ENCODE assay signal across 8 mouse cellular contexts in the genomic region with DNA sequence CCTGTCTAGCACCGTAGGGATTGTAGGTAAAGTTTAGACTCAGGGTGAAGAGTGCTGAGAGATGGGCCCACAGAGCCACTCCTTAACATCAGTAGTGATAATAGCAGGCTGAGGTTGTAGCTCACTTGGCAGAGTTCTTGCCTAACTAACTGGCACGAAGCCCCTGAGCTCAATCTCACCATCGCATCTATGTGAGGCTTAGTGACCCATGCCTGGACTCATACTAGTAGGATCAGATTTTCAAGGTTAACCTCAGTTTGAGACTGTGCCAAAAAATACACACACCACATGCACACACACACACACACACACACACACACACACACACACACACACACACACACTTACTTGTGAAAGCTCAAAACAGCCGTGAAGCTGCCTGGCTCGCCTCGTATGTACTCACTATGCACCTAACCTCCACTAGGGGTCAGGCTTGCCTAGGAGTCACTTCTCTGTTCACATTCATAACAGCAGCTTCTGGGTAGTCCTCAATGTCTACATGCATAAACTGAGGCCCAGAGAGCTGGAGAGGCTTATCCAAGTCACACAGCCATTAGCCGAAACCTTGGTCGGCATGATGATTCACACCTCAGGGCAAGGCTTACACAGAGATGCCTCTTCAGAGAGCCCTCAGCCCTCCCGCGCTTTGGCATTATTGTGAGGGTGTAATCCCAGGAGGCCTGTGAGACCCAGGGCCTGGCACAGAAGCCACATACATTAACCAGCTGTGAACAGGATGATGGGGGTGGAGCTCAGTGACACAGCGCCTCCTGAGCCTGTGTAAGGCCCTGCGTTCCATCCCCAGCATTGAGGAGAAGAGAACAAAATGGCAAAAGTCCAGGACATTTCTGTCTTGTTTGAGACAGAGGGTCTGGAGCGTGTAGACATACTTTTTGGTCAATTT. TPM values are rescaled to one million over a fixed set of nuclear protein-coding genes. Genes with fewer than 3 reads are reported as not detected.
DNase-seq lines count a peak whose midpoint lies in the region; ATAC-seq and TF ChIP-seq lines count a peak whose summit lies in the region.

No protein-coding gene starts in this region.

- TF ChIP-seq CTCF in C2C12 (IDR thresholded peaks at IDR 0.05; ENCODE audit: control insufficient read depth, insufficient read depth, insufficient read length), result peak; percentile 76
- peak; percentile 93 for TF ChIP-seq CTCF in liver, embryonic 14.5 days (IDR thresholded peaks at IDR 0.05; ENCODE audit: low read depth)

- no peak for TF ChIP-seq EP300 in liver, embryonic 14.5 days (IDR thresholded peaks at IDR 0.05; ENCODE audit: low read depth)

- no peak overlapping the region for H3K27ac ChIP-seq in liver, embryonic 14.5 days

- H3K4me2 ChIP-seq in liver, embryonic 14.5 days (ENCODE audit: low read depth), result no peak overlapping the region

- no peak overlapping the region for H3ac ChIP-seq in C2C12 (ENCODE audit: control insufficient read depth, insufficient read length, low read depth)

- H3K36me3 ChIP-seq in C2C12 (ENCODE audit: control insufficient read depth, insufficient read depth), result no peaks in the 10 kb centered on the region
- no peaks in the 10 kb centered on the region for H3K36me3 ChIP-seq in liver, embryonic 14.5 days (replicated peaks; ENCODE audit: control insufficient read depth, insufficient read depth, low read depth)

- H3K9ac ChIP-seq in liver, embryonic 14.5 days (replicated peaks), result no peak overlapping the region

- H3K4me1 ChIP-seq in liver, embryonic 14.5 days (replicated peaks; ENCODE audit: control insufficient read depth in 2 of 2, insufficient read depth in 2 of 2, low read length in 1 of 2), result peaks cover 3 to 20% of the 10 kb centered on the region in 2 experiments; a peak in 2 of 4 replicates

- no peaks in the 10 kb centered on the region for H3K9me3 ChIP-seq in liver, embryonic 14.5 days (ENCODE audit: control insufficient read depth, low read length)

- H3K4me3 ChIP-seq in C2C12 (ENCODE audit: insufficient read depth, poor library complexity, severe bottlenecking), result no peak overlapping the region
- no peak overlapping the region for H3K4me3 ChIP-seq in liver, embryonic 14.5 days (ENCODE audit: insufficient read depth in 1 of 2, low read depth in 2 of 2, low read length in 2 of 2)

- DNase-seq in 3134 (ENCODE audit: extremely low read depth, insufficient read length, low spot score), result peak; percentile 81
- DNase-seq in brain, adult 2 months (ENCODE audit: low read depth, low spot score), result peak; percentile 88
- peak; percentile 40 for DNase-seq in fibroblast of lung, adult 2 months (ENCODE audit: low read depth)
- DNase-seq in kidney, adult 8-10 months, result peak; percentile 41 to 58
- peak; percentile 47 to 66 (median 56) for DNase-seq in liver, embryonic 14.5 days (ENCODE audit: low read depth in 3 of 3, low spot score in 3 of 3)
- DNase-seq in ovary, postnatal 10 days (ENCODE audit: low spot score), result no peak

- no peaks in the 10 kb centered on the region for H3K79me3 ChIP-seq in C2C12 (ENCODE audit: low read depth)

- peak; percentile 73 for ATAC-seq in liver, embryonic 14.5 days (ENCODE audit: insufficient read depth)
- ATAC-seq in neutrophil, adult 5-6 weeks (ENCODE audit: extremely low read depth, insufficient number of reproducible peaks, low FRiP score, poor library complexity, severe bottlenecking), result peak; percentile 80

- peaks cover 17% of the 10 kb centered on the region for H3K27me3 ChIP-seq in C2C12 (ENCODE audit: control insufficient read depth, insufficient read depth, insufficient read length)
- H3K27me3 ChIP-seq in liver, embryonic 14.5 days (ENCODE audit: control insufficient read depth, insufficient read depth, low read length), result no peaks in the 10 kb centered on the region

- no peaks in the 10 kb centered on the region for H3K79me2 ChIP-seq in C2C12 (ENCODE audit: control insufficient read depth, insufficient read depth)

- WGBS in liver, embryonic 14.5 days (ENCODE audit: insufficient replicate concordance), result 47% methylated on average over 13 of the region's 13 CpGs

TF ChIP-seq in C2C12, 6 proteins besides CTCF, POLR2A, EP300 and RAD21:
- TF ChIP-seq FOSL1 (IDR thresholded peaks at IDR 0.05; ENCODE audit: insufficient read depth, low read length, poor library complexity, severe bottlenecking) (no peak), MAX (IDR thresholded peaks at IDR 0.05) (no peak), MYOD1 (IDR thresholded peaks at IDR 0.05; ENCODE audit: control insufficient read depth, insufficient read length, low read depth) (no peak), CEBPB (IDR thresholded peaks at IDR 0.05; ENCODE audit: low read depth) (no peak), MYOG (IDR thresholded peaks at IDR 0.05; ENCODE audit: control insufficient read depth, extremely low read depth, insufficient read length) (no peak), USF1 (IDR thresholded peaks at IDR 0.05; ENCODE audit: low read depth) (no peak)

RNA-seq across cellular contexts. Expression of gene Ap1b1, which starts 13.4 kb away (rescaled TPM):
- 40.9 TPM for polyA plus RNA-seq in C2C12 (2012; fragmentation: generic; extraction: Trizol)
- polyA plus RNA-seq in liver, embryonic 14.5 days (2012; rRNA removed), result 54.1 and 58.8 TPM in 2 replicates
- polyA plus RNA-seq in liver, embryonic 14.5 days (2014; fragmentation: Nextera tagmentation; extraction: Ambion mirVana), result 64.1 and 77.8 TPM in 2 replicates
- total RNA-seq in neutrophil, adult 5-6 weeks (2017), result 37.9 and 46.7 TPM in 2 replicates

RNA-seq across cellular contexts. Expression of gene Nefh, which starts 25.4 kb away (rescaled TPM):
- 0.02 TPM for polyA plus RNA-seq in C2C12 (2012; fragmentation: generic; extraction: Trizol)
- 0.08 and 0.16 TPM in 2 replicates for polyA plus RNA-seq in liver, embryonic 14.5 days (2012; rRNA removed)
- polyA plus RNA-seq in liver, embryonic 14.5 days (2014; fragmentation: Nextera tagmentation; extraction: Ambion mirVana), result 0.22 and 0.29 TPM in 2 replicates
- total RNA-seq in neutrophil, adult 5-6 weeks (2017), result 0.47 TPM in 1 of 2 replicates, not detected in the other
